Mouse (Mus musculus): ENCODE measurements around the gene Brd1. TPM values are rescaled to one million over a fixed set of nuclear protein-coding genes. Genes with fewer than 3 reads are reported as not detected.
"Not testable (repeated sequence)": the region's sequence is repeated elsewhere in the genome, so short reads cannot be mapped to it uniquely, and the experiment has no call there.

The Brd1 gene
- polyA plus RNA-seq, 1 experiment from 2014 or later: 22.7 TPM

DNA sequence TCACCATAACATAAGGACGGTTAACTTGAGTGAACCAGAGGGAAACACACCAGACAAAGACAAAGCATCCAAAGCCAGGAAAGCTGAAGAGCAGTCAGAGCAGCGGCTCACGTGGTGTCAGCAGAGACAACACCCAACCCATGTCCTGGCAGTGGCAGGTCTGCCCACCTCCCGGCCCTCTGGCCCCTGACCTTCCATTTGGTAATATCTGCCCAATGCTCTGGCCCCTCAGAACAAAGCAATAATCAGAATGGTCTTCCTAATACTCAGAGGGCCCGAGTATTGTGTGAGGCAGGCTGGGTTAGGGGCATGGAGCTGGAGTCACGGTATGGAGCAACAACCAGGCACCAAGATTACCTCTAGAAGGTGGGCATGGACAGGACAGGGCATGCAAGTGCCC is 10.8 kb downstream of the Brd1 start:
- WGBS: 96% methylated on average over 6 of the region's 6 CpGs
- no peaks in the 10 kb centered on the region for H3K27me3 ChIP-seq (ENCODE audit: poor library complexity, severe bottlenecking)
- peaks cover 93% of the 10 kb centered on the region for H3K36me3 ChIP-seq (replicated peaks)
- no peaks in the 10 kb centered on the region for H3K9me3 ChIP-seq
- no peak overlapping the region for H3K4me3 ChIP-seq
- no peaks in the 10 kb centered on the region for H3K4me1 ChIP-seq
- H3K27ac ChIP-seq: no peak overlapping the region
- no peak for DNase-seq (ENCODE audit: extremely low spot score, low spot score)

DNA sequence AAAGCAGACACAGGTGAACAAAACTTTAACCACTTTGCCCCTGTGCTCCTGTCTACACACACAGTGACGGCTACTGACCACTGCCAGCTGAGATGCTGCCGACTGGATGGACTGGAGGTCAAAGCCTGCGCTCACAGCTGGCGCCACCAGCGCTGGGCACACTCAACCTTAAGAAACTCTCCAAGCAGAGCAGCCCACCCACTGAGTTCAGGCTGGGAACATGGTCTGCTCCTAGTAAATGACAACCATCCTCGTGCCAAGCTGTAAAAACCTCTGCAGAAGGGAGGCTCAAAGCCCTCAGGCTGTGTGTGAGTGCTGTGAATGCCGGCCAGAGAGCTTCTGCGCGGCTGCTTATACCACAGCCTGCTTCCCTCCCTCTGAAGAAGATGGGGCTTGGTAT is 16.8 kb downstream of the Brd1 start:
- Histone ChIP-seq H3K9me3 (no peaks in the 10 kb centered on the region), H3K4me3 (no peak overlapping the region), H3K27me3 (ENCODE audit: poor library complexity, severe bottlenecking) (no peaks in the 10 kb centered on the region), H3K36me3 (replicated peaks) (peaks cover 100% of the 10 kb centered on the region), H3K4me1 (peaks cover 8% of the 10 kb centered on the region), H3K27ac (no peak overlapping the region)
- no peak for DNase-seq (ENCODE audit: extremely low spot score, low spot score)
- WGBS: 73% methylated on average over 9 of the region's 9 CpGs

DNA sequence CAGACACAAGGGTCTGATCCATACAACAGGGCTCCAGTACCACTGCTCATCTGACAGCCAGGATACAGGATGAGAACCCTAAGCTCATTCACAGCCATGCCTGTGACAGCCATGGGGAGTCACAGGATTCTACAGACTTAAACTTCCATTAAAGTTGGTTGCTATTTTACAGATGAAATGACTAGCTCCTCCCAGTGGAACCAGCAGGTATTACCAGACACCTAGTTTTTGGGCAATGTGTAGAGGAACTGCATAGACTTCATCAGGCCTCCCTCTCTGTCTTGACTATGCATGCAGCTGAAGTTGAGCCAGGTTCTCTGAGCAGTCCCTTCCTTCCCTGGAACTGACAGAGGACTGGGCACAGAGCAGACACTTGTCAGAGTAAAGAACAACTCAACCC is 17.7 kb downstream of the Brd1 start:
- Histone ChIP-seq H3K4me3 (no peak overlapping the region), H3K27me3 (ENCODE audit: poor library complexity, severe bottlenecking) (no peaks in the 10 kb centered on the region), H3K4me1 (peaks cover 8% of the 10 kb centered on the region), H3K36me3 (replicated peaks) (peaks cover 100% of the 10 kb centered on the region), H3K27ac (no peak overlapping the region), H3K9me3 (no peaks in the 10 kb centered on the region)
- no peak for DNase-seq (ENCODE audit: extremely low spot score, low spot score)

DNA sequence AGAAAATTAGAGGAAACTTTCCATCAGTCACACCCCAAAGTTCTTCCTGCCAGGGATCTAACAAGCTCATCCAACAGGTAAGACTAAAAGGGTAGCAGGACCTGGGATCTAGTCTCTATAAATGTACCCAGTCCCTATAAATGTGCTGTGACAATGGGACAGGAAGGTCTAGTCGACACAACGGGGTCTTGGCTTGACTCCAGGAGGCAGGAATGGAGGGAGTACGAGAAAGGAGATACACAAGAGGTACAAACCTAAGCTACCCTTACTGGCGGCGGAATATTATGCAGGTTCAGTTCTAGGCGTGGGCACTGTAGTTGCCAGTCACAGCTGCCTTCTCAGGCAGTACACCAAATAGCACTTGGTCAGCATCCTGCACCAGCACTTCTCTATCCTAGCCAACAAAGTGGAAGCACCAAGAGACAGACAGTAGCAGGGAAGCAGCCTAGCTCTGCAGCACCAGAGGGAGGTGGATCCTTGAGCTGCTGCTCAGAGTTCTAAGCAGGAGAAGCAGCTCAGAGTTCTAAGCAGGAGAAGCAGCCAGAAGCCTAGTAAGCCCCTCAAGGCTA is 19.9 kb downstream of the Brd1 start:
- H3K4me3 ChIP-seq: no peak overlapping the region
- DNase-seq (ENCODE audit: extremely low spot score, low spot score): no peak
- H3K9me3 ChIP-seq: no peaks in the 10 kb centered on the region
- no peaks in the 10 kb centered on the region for H3K27me3 ChIP-seq (ENCODE audit: poor library complexity, severe bottlenecking)
- peaks cover 14% of the 10 kb centered on the region for H3K4me1 ChIP-seq
- 92% methylated on average over 6 of the region's 6 CpGs for WGBS
- H3K36me3 ChIP-seq (replicated peaks): peaks cover 100% of the 10 kb centered on the region
- H3K27ac ChIP-seq: no peak overlapping the region

DNA sequence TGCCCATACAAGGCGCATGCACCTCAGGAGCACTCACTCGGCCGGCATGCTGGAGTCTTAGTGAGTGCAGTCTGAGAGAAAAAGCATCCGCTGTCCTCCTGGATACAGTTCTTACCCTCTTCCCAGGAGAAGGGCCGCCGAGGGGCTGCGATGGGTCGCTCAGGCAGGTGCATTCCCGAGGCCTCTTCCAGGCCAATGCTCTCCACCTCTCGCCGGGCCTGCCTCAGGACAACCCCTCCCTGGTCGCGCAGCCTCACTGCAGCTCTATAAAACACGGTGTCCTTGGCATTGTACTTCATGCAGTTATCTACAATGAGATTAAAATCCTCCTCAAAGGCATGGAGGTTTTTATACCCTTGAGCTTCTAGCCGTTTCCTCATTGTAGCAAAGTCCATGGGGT is 21.5 kb downstream of the Brd1 start:
- H3K9me3 ChIP-seq: no peaks in the 10 kb centered on the region
- H3K27ac ChIP-seq: no peak overlapping the region
- WGBS: 93% methylated on average over 15 of the region's 15 CpGs
- H3K4me3 ChIP-seq: no peak overlapping the region
- peaks cover 100% of the 10 kb centered on the region for H3K36me3 ChIP-seq (replicated peaks)
- H3K27me3 ChIP-seq (ENCODE audit: poor library complexity, severe bottlenecking): no peaks in the 10 kb centered on the region
- no peak for DNase-seq (ENCODE audit: extremely low spot score, low spot score)
- H3K4me1 ChIP-seq: peaks cover 13% of the 10 kb centered on the region

DNA sequence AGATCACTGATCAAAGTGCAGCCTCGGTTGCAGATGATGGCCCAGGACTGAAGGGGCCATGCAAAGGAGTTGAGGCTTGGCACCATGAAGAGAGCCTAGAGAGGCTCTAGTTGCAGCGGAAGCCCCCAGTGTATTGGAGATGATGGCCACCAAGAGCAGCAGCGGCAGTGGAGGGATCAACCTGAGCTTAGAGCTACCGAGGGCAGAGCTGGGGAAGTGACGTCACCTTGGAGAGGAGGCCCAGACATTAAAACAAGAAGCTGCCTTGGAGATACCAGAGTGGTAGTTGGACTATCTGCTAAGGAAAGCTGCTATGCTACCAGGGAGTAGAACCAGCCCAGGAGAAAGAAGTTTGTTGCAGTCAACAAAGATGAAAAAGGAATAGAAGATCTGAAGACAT is 24.2 kb downstream of the Brd1 start:
- H3K4me3 ChIP-seq: no peak overlapping the region
- WGBS: 90% methylated on average over 5 of the region's 5 CpGs

GRCm38 (mm10) chr15:88708657-88709511 is 25.1 kb downstream of the Brd1 start:
- no peak overlapping the region for H3K27ac ChIP-seq
- H3K27me3 ChIP-seq (ENCODE audit: poor library complexity, severe bottlenecking): no peaks in the 10 kb centered on the region
- no peak for DNase-seq (ENCODE audit: extremely low spot score, low spot score)
- WGBS: 87% methylated on average over 13 of the region's 13 CpGs
- H3K36me3 ChIP-seq (replicated peaks): peaks cover 100% of the 10 kb centered on the region
- no peak overlapping the region for H3K4me3 ChIP-seq
- H3K4me1 ChIP-seq: peaks cover 9% of the 10 kb centered on the region
- H3K9me3 ChIP-seq: no peaks in the 10 kb centered on the region

More for the DNA sequence above, 24.2 kb downstream of the Brd1 start:
- no peaks in the 10 kb centered on the region for H3K27me3 ChIP-seq (ENCODE audit: poor library complexity, severe bottlenecking)
- no peak overlapping the region for H3K27ac ChIP-seq
- peaks cover 100% of the 10 kb centered on the region for H3K36me3 ChIP-seq (replicated peaks)
- H3K9me3 ChIP-seq: no peaks in the 10 kb centered on the region
- H3K4me1 ChIP-seq: peaks cover 9% of the 10 kb centered on the region
- no peak for DNase-seq (ENCODE audit: extremely low spot score, low spot score)

DNA sequence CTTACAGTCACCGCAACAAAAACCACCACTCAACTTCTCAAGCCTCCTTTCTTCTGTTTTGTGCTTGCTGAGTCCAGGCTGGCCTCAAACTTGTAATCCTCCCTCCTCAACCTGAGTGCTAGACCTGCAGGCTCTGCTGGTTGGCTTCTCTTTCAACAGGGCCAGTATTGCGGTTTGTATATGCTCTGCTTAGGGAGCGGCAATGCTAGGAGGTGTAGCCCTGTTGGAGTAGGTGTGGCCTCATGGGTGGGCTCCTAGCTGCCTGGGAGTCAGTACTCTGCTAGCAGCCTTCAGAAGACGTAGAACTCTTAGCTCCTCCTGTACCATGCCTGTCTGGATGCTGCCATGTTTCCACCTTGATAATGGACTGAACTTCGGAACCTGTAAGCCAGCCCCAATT is 25.8 kb downstream of the Brd1 start:
- H3K27me3 ChIP-seq (ENCODE audit: poor library complexity, severe bottlenecking): no peaks in the 10 kb centered on the region
- no peaks in the 10 kb centered on the region for H3K9me3 ChIP-seq
- no peak for DNase-seq (ENCODE audit: extremely low spot score, low spot score)
- no peak overlapping the region for H3K4me3 ChIP-seq
- H3K4me1 ChIP-seq: peaks cover 9% of the 10 kb centered on the region
- no peak overlapping the region for H3K27ac ChIP-seq
- 97% methylated on average over 5 of the region's 5 CpGs for WGBS
- peaks cover 100% of the 10 kb centered on the region for H3K36me3 ChIP-seq (replicated peaks)

- H3K4me1 ChIP-seq; H3K4me3 ChIP-seq; DNase-seq (ENCODE audit: extremely low spot score, low spot score); H3K27me3 ChIP-seq (ENCODE audit: poor library complexity, severe bottlenecking); H3K9me3 ChIP-seq; H3K27ac ChIP-seq: not testable (repeated sequence)
- WGBS: 79% methylated on average over 13 of the region's 13 CpGs
- H3K36me3 ChIP-seq (replicated peaks): peaks cover 100% of the 10 kb centered on the region
Measured at GRCm38 (mm10) chr15:88706987-88707386, 27.0 kb downstream of the Brd1 start.

GRCm38 (mm10) chr15:88706320-88706719 is 27.7 kb downstream of the Brd1 start:
- no peak for DNase-seq (ENCODE audit: extremely low spot score, low spot score)
- Histone ChIP-seq H3K9me3 (no peaks in the 10 kb centered on the region), H3K4me3 (no peak overlapping the region), H3K27ac (no peak overlapping the region), H3K27me3 (ENCODE audit: poor library complexity, severe bottlenecking) (no peaks in the 10 kb centered on the region), H3K4me1 (peaks cover 9% of the 10 kb centered on the region), H3K36me3 (replicated peaks) (peaks cover 100% of the 10 kb centered on the region)
- WGBS: 91% methylated on average over 6 of the region's 6 CpGs

DNA sequence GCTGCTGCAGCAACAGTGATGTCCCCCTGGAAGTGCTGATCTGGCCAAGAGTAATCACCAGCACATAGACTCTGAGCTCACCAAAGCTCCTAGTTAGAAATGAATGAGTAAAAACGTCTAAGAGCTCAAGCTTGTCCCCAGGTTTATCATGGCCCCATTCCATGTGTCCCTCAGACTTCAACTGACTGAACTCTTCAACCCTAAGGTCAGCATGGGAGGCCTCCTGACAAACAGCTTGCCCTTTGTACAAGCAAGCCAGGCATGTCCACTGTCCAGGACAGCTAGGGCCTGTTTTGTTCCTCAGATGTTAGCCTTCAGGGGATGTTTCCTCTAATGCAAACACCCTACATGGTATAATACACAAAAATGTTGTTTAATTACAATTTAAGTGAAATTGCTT is 29.7 kb downstream of the Brd1 start:
- 56% methylated on average over 1 of the region's 1 CpGs for WGBS
- Histone ChIP-seq H3K9me3 (no peaks in the 10 kb centered on the region), H3K4me3 (no peak overlapping the region), H3K27me3 (ENCODE audit: poor library complexity, severe bottlenecking) (no peaks in the 10 kb centered on the region), H3K27ac (no peak overlapping the region), H3K36me3 (replicated peaks) (peaks cover 100% of the 10 kb centered on the region), H3K4me1 (peaks cover 5% of the 10 kb centered on the region)
- no peak for DNase-seq (ENCODE audit: extremely low spot score, low spot score)

GRCm38 (mm10) chr15:88702501-88702900 is 31.5 kb downstream of the Brd1 start:
- 75% methylated on average over 3 of the region's 3 CpGs for WGBS
- Histone ChIP-seq H3K36me3 (replicated peaks) (peaks cover 100% of the 10 kb centered on the region), H3K27me3 (ENCODE audit: poor library complexity, severe bottlenecking) (no peaks in the 10 kb centered on the region), H3K4me3 (no peak overlapping the region), H3K4me1 (no peaks in the 10 kb centered on the region), H3K27ac (no peak overlapping the region), H3K9me3 (no peaks in the 10 kb centered on the region)
- DNase-seq (ENCODE audit: extremely low spot score, low spot score): no peak

DNA sequence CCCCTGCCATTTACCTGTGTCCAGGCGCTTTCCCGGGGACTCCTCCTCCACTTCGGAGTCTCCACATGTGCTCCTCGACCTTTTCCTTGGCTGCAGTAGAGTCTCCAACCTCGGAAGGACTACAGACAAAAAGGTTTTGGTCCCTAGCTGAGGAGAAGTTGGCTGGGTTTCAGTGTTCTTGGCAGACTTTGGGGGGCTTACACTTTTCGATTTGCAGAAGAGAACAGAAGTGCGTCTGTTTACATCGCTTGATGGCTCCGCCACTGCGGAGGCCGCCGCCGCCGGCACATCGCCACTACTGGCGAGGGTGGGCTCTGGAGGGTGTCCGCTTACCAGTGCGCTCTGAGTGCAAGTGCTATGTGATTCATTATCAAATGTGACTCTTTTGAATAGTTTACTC is 33.3 kb downstream of the Brd1 start:
- no peaks in the 10 kb centered on the region for H3K4me1 ChIP-seq
- H3K9me3 ChIP-seq: no peaks in the 10 kb centered on the region
- no peak for DNase-seq (ENCODE audit: extremely low spot score, low spot score)
- WGBS: 96% methylated on average over 18 of the region's 18 CpGs
- no peak overlapping the region for H3K4me3 ChIP-seq
- H3K27me3 ChIP-seq (ENCODE audit: poor library complexity, severe bottlenecking): no peaks in the 10 kb centered on the region
- H3K27ac ChIP-seq: no peak overlapping the region
- peaks cover 100% of the 10 kb centered on the region for H3K36me3 ChIP-seq (replicated peaks)
